Mouse (Mus musculus): ENCODE measurements around the gene Galnt17. TPM values are rescaled to one million over a fixed set of nuclear protein-coding genes. Genes with fewer than 3 reads are reported as not detected.

The Galnt17 gene
- polyA plus RNA-seq, 1 experiment from 2014 or later = 2.0 TPM

DNA sequence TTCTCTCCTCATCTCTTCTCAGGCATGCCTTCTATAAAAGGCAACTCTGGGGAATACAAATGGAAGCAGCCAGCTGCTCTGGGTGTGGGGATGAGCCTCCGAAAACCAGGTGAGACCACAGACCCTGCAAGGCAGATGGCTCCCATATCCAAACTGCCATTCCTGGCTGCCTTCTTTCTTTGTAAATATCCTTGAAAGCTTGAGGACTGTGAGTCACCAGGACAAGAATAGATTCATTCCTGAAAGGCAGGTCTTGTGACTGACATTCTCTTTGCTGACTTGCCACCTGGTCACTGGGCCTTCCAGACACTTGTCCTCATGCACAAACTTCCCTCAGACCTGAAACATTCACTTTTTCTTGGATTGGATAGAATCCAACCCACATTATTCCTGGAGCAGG is 127.1 kb downstream of the Galnt17 start:
- no peaks in the 10 kb centered on the region for H3K4me1 ChIP-seq (replicated peaks; ENCODE audit: control insufficient read depth, insufficient read depth, low read length)
- no peak overlapping the region for H3K4me2 ChIP-seq (replicated peaks; ENCODE audit: low read depth, low read length)
- no peak overlapping the region for H3K9ac ChIP-seq (ENCODE audit: low read depth, low read length)
- no peaks in the 10 kb centered on the region for H3K27me3 ChIP-seq (ENCODE audit: control insufficient read depth, insufficient read depth, low read length)
- DNase-seq (ENCODE audit: low spot score) (no peak), ATAC-seq (ENCODE audit: low FRiP score) (no peak)
- no peak overlapping the region for H3K27ac ChIP-seq (ENCODE audit: low read depth, low read length)
- H3K9me3 ChIP-seq (ENCODE audit: control insufficient read depth, low read length) = no peaks in the 10 kb centered on the region
- no peak overlapping the region for H3K4me3 ChIP-seq (ENCODE audit: low read depth, low read length)
- H3K36me3 ChIP-seq (ENCODE audit: control insufficient read depth, insufficient read depth, low read length) = no peaks in the 10 kb centered on the region
- WGBS = 91% methylated on average over 1 of the region's 1 CpGs

DNA sequence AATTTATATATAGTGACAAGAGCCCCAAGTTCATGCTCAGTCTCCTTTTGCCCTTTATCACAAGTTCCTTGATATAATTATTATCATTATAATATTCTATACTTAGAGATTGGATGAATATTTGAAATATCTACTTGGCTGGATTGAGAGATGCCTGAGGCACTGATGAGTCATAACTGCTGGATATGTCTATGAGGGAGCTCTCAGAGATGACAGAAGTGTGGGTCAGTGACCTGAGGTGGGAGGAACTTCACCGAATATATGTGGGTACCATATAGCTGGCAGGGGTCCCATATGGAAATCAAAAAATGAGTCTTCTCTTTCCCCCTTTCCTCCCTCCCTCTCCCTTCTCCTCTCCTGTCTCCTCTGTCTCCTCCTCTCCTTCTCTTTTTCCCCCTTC is 127.5 kb downstream of the Galnt17 start:
- Histone ChIP-seq H3K4me1 (replicated peaks; ENCODE audit: control insufficient read depth, insufficient read depth, low read length) (no peaks in the 10 kb centered on the region), H3K9me3 (ENCODE audit: control insufficient read depth, low read length) (no peaks in the 10 kb centered on the region), H3K9ac (ENCODE audit: low read depth, low read length) (no peak overlapping the region), H3K36me3 (ENCODE audit: control insufficient read depth, insufficient read depth, low read length) (no peaks in the 10 kb centered on the region), H3K4me3 (ENCODE audit: low read depth, low read length) (no peak overlapping the region), H3K27me3 (ENCODE audit: control insufficient read depth, insufficient read depth, low read length) (no peaks in the 10 kb centered on the region), H3K27ac (ENCODE audit: low read depth, low read length) (no peak overlapping the region), H3K4me2 (replicated peaks; ENCODE audit: low read depth, low read length) (no peak overlapping the region)
- DNase-seq (ENCODE audit: low spot score) = no peak
- 95% methylated on average over 1 of the region's 1 CpGs for WGBS
- ATAC-seq (ENCODE audit: low FRiP score) = no peak

DNA sequence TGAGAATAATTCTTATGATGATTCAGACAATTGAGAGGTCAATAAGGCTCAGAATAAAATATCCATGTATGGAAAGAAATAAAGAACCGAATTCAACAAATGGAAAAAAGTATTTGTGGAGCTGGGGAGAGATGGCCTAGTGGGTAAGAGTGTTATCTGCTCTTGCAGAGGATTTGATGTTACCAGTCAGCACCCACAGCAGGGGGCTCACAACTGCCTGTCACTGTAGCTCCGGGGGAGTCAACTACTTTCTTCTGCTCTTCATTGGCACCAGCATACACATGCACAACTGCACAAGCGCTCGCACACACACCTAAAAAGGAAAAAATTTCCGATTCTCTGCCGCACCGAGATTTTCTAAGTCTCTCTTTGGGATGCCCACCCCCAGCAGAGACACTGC is 130.4 kb downstream of the Galnt17 start:
- H3K27ac ChIP-seq (ENCODE audit: low read depth, low read length) = peak overlapping the region; percentile 30; the same call in 1 of the 2 replicates
- whole genome bisulfite sequencing = 44% methylated on average over 7 of the region's 7 CpGs

DNA sequence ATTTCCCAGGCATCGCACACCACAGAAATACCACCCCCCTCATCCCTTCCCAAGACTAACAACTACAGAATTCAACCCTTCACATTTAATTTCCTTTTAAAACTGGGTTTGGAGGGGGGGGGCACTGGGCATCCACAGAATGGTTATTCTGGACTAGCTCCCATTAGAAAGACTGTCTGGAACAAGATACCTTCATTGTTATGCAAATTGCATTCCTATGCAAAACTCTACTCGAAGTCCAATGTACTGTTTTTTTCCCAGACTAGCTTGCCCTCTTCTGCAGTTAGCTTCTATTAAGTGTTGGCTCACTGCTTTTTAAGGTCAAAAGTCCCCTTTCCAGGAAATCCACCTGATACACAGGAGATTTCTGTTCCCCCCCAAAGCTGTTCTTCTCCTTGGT is 131.1 kb downstream of the Galnt17 start:
- Histone ChIP-seq H3K4me1 (replicated peaks; ENCODE audit: control insufficient read depth, insufficient read depth, low read length) (no peaks in the 10 kb centered on the region), H3K9ac (ENCODE audit: low read depth, low read length) (no peak overlapping the region), H3K27me3 (ENCODE audit: control insufficient read depth, insufficient read depth, low read length) (no peaks in the 10 kb centered on the region), H3K9me3 (ENCODE audit: control insufficient read depth, low read length) (no peaks in the 10 kb centered on the region; the same call in 1 of the 2 replicates), H3K36me3 (ENCODE audit: control insufficient read depth, insufficient read depth, low read length) (no peaks in the 10 kb centered on the region), H3K4me2 (replicated peaks; ENCODE audit: low read depth, low read length) (no peak overlapping the region), H3K4me3 (ENCODE audit: low read depth, low read length) (no peak overlapping the region), H3K27ac (ENCODE audit: low read depth, low read length) (peak overlapping the region; percentile 33; the same call in 1 of the 2 replicates)
- WGBS = 26% methylated on average over 2 of the region's 2 CpGs
- DNase-seq (ENCODE audit: low spot score) (peak; percentile 33), ATAC-seq (ENCODE audit: low FRiP score) (peak; percentile 65)

More for the DNA sequence above, 130.4 kb downstream of the Galnt17 start:
- H3K9me3 ChIP-seq (ENCODE audit: control insufficient read depth, low read length) = no peaks in the 10 kb centered on the region; the same call in 1 of the 2 replicates
- no peaks in the 10 kb centered on the region for H3K36me3 ChIP-seq (ENCODE audit: control insufficient read depth, insufficient read depth, low read length)
- no peaks in the 10 kb centered on the region for H3K4me1 ChIP-seq (replicated peaks; ENCODE audit: control insufficient read depth, insufficient read depth, low read length)
- H3K4me2 ChIP-seq (replicated peaks; ENCODE audit: low read depth, low read length) = no peak overlapping the region
- no peaks in the 10 kb centered on the region for H3K27me3 ChIP-seq (ENCODE audit: control insufficient read depth, insufficient read depth, low read length)
- DNase-seq (ENCODE audit: low spot score) (peak; percentile 4), ATAC-seq (ENCODE audit: low FRiP score) (no peak)
- no peak overlapping the region for H3K4me3 ChIP-seq (ENCODE audit: low read depth, low read length)
- no peak overlapping the region for H3K9ac ChIP-seq (ENCODE audit: low read depth, low read length)

DNA sequence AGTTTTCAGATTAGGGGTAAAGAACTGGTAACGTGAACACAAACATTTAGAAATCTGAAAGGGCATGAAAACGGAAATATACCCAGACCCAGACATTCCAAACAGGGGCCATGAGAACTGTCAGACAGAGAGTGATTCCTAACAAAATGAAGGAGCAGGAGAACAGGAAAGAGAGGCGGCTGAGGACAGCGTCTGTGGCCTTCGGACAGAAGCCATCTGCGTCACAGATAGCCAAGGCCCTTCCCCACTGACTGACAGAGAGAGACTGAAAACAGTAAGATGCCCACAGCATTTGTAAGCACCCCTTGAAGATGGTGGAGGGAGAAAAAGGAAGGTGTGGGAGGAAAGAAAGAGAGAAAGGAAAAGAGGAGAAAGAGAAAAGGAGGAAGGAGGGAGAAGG is 139.1 kb downstream of the Galnt17 start:
- Histone ChIP-seq H3K27ac (ENCODE audit: low read depth, low read length) (no peak overlapping the region), H3K4me1 (replicated peaks; ENCODE audit: control insufficient read depth, insufficient read depth, low read length) (no peaks in the 10 kb centered on the region), H3K4me3 (ENCODE audit: low read depth, low read length) (no peak overlapping the region), H3K9me3 (ENCODE audit: control insufficient read depth, low read length) (no peaks in the 10 kb centered on the region; the same call in 1 of the 2 replicates), H3K4me2 (replicated peaks; ENCODE audit: low read depth, low read length) (no peak overlapping the region), H3K36me3 (ENCODE audit: control insufficient read depth, insufficient read depth, low read length) (no peaks in the 10 kb centered on the region), H3K27me3 (ENCODE audit: control insufficient read depth, insufficient read depth, low read length) (no peaks in the 10 kb centered on the region), H3K9ac (ENCODE audit: low read depth, low read length) (no peak overlapping the region)
- no peak for DNase-seq (ENCODE audit: low spot score)
- no peak for ATAC-seq (ENCODE audit: low FRiP score)
- WGBS = 82% methylated on average over 6 of the region's 6 CpGs

DNA sequence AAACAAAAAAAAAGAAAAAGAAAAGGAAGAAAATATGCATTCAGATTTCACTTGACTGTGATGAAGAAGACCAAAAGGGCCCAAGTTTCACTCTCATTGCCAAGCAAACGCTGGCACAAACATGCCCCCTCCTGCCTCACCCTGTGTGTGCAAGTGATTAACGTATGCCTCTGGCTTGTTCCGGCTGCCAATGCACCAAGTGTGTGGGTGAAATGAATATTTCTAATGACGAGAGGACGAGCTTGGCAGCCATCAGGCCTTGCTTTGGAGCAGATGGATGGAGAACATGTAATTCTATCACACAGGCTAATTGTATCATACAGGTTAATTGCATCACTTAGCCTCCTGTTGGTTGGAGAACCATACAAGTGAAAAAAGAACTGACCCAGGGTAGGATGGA is 140.9 kb downstream of the Galnt17 start:
- H3K36me3 ChIP-seq (ENCODE audit: control insufficient read depth, insufficient read depth, low read length) = no peaks in the 10 kb centered on the region
- no peak for ATAC-seq (ENCODE audit: low FRiP score)
- no peaks in the 10 kb centered on the region for H3K9me3 ChIP-seq (ENCODE audit: control insufficient read depth, low read length)
- H3K4me1 ChIP-seq (replicated peaks; ENCODE audit: control insufficient read depth, insufficient read depth, low read length) = no peaks in the 10 kb centered on the region
- no peak overlapping the region for H3K27ac ChIP-seq (ENCODE audit: low read depth, low read length)
- no peak for DNase-seq (ENCODE audit: low spot score)
- H3K9ac ChIP-seq (ENCODE audit: low read depth, low read length) = no peak overlapping the region
- no peak overlapping the region for H3K4me2 ChIP-seq (replicated peaks; ENCODE audit: low read depth, low read length)
- no peaks in the 10 kb centered on the region for H3K27me3 ChIP-seq (ENCODE audit: control insufficient read depth, insufficient read depth, low read length)
- 86% methylated on average over 5 of the region's 5 CpGs for WGBS
- no peak overlapping the region for H3K4me3 ChIP-seq (ENCODE audit: low read depth, low read length)

DNA sequence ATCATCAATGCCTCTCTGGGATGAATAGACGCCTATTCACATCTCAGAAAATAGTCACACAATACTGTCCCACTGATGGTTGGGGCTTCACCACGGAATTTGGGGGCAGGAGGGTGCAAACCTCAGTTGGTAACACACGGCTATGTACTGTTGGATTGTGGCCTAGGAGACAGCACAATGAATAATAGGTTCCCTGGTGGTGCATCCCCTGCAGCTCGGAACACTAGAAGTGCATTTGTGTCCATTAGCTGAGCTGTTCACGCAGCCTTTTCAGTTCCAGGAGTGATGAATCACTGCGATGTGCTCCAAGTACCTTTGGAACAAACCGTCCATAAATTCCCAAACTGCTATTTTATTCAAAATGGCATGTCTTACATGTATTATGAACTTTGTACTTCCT is 142.6 kb downstream of the Galnt17 start:
- Histone ChIP-seq H3K27me3 (ENCODE audit: control insufficient read depth, insufficient read depth, low read length) (no peaks in the 10 kb centered on the region), H3K4me1 (replicated peaks; ENCODE audit: control insufficient read depth, insufficient read depth, low read length) (no peaks in the 10 kb centered on the region), H3K4me3 (ENCODE audit: low read depth, low read length) (no peak overlapping the region), H3K9me3 (ENCODE audit: control insufficient read depth, low read length) (no peaks in the 10 kb centered on the region), H3K36me3 (ENCODE audit: control insufficient read depth, insufficient read depth, low read length) (no peaks in the 10 kb centered on the region), H3K4me2 (replicated peaks; ENCODE audit: low read depth, low read length) (no peak overlapping the region), H3K9ac (ENCODE audit: low read depth, low read length) (no peak overlapping the region), H3K27ac (ENCODE audit: low read depth, low read length) (no peak overlapping the region)
- WGBS = 45% methylated on average over 7 of the region's 7 CpGs
- peak; percentile 67; the same call in 1 of the 2 replicates for ATAC-seq (ENCODE audit: low FRiP score)
- DNase-seq (ENCODE audit: low spot score) = no peak

DNA sequence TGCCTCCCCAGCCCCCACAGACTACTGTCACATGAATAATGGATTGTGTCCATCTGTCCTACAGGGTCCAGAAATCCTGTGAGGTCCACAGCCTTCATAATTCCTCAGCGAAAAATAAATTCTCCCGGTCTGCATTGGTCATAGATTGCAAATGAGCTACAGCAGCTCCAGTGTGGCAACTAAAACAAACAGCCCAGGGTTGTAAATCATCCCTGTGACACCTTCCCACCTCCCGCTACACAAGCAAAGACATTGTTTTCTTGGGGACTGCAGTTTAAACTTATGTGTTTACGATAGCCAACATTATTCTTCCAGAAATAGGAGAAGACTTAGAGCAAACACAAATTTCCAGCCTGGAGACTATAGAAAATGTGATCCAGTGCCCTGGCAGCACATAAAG is 150.4 kb downstream of the Galnt17 start:
- ATAC-seq (ENCODE audit: low FRiP score) = no peak
- no peaks in the 10 kb centered on the region for H3K36me3 ChIP-seq (ENCODE audit: control insufficient read depth, insufficient read depth, low read length)
- H3K9me3 ChIP-seq (ENCODE audit: control insufficient read depth, low read length) = no peaks in the 10 kb centered on the region
- DNase-seq (ENCODE audit: low spot score) = no peak
- H3K27ac ChIP-seq (ENCODE audit: low read depth, low read length) = no peak overlapping the region
- no peak overlapping the region for H3K4me2 ChIP-seq (replicated peaks; ENCODE audit: low read depth, low read length)
- no peaks in the 10 kb centered on the region for H3K27me3 ChIP-seq (ENCODE audit: control insufficient read depth, insufficient read depth, low read length)
- no peak overlapping the region for H3K9ac ChIP-seq (ENCODE audit: low read depth, low read length)
- 59% methylated on average over 4 of the region's 4 CpGs for WGBS
- H3K4me3 ChIP-seq (ENCODE audit: low read depth, low read length) = no peak overlapping the region
- no peaks in the 10 kb centered on the region for H3K4me1 ChIP-seq (replicated peaks; ENCODE audit: control insufficient read depth, insufficient read depth, low read length)

DNA sequence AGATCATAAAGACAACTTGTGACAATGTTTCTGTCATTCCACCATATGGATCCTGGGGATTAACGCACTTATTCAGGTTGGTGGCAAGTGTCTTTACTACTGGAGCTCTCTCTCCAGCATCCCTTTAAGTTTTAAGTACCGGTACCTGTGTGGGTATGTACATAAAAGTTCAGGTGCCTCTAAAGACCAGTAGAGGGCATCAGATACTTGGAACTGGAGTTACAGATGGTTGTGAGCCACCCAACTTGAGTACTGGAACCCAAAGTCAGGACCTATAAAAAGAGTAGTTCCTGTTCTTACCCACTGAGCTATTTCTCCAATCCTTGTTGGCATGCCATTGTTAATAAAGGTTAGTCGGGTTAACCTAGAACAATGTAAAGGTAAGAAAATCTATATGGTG is 152.0 kb downstream of the Galnt17 start:
- Histone ChIP-seq H3K9me3 (ENCODE audit: control insufficient read depth, low read length) (no peaks in the 10 kb centered on the region), H3K27me3 (ENCODE audit: control insufficient read depth, insufficient read depth, low read length) (no peaks in the 10 kb centered on the region), H3K4me1 (replicated peaks; ENCODE audit: control insufficient read depth, insufficient read depth, low read length) (no peaks in the 10 kb centered on the region), H3K27ac (ENCODE audit: low read depth, low read length) (no peak overlapping the region), H3K4me3 (ENCODE audit: low read depth, low read length) (no peak overlapping the region), H3K36me3 (ENCODE audit: control insufficient read depth, insufficient read depth, low read length) (no peaks in the 10 kb centered on the region), H3K9ac (ENCODE audit: low read depth, low read length) (no peak overlapping the region), H3K4me2 (replicated peaks; ENCODE audit: low read depth, low read length) (no peak overlapping the region)
- no peak for DNase-seq (ENCODE audit: low spot score)
- WGBS = 68% methylated on average over 3 of the region's 3 CpGs
- no peak for ATAC-seq (ENCODE audit: low FRiP score)
